Mouse (Mus musculus) lung, adult 2 months (tissue): ENCODE results near the gene Fuca1.

Experiments used
- CTCF ChIP-seq: fragments of 200-500 bp; IDR thresholded peaks from 2 replicates; pipeline ENCODE4 v1.5.1; 2011; ENCODE audit warnings: mild to moderate bottlenecking, low read length, control low read depth; ENCODE audit not compliant: insufficient read depth
- POLR2A ChIP-seq: fragments of 200-500 bp; IDR thresholded peaks from 2 replicates; pipeline ENCODE4 v1.6.1; 2011; ENCODE audit warnings: low read depth, mild to moderate bottlenecking, control low read depth, low read length, borderline replicate concordance; ENCODE audit errors: extremely low read depth

- TF ChIP-seq CTCF (no peak), POLR2A (no peak)
Observed at GRCm38 (mm10) chr4:135929828-135930227, 9.3 kb downstream of the Fuca1 start.
